Mouse (Mus musculus): ENCODE results near the gene Il27ra.
"Not testable (repeated sequence)": the region's sequence is repeated elsewhere in the genome, so short reads cannot be mapped to it uniquely, and the experiment has no call there.

The Il27ra gene

DNA sequence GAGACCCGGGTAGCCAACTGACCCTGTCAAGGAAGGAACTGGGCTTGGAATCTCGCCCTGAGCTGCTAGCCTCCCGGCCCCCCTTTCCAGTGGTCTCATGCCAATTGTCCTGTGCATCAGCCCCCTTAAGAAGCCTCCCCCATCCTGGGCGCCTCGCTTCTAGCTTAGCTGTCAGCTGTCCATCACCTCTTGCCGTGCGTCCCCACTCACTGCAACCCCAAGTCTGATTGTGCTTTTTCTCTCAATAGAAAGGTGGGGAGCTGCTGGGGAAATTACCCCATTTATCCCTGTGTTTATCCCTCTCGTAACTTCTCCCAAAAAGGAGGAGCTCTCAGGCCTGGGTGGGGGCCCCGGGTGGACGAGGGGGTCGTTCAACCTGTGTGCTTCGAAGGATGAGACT is 46.4 kb downstream of the Il27ra start:
- DNase-seq, result no peak

- DNase-seq, result no peak
Measured at GRCm38 (mm10) chr8:83994030-83994429, 48.4 kb downstream of the Il27ra start.

DNA sequence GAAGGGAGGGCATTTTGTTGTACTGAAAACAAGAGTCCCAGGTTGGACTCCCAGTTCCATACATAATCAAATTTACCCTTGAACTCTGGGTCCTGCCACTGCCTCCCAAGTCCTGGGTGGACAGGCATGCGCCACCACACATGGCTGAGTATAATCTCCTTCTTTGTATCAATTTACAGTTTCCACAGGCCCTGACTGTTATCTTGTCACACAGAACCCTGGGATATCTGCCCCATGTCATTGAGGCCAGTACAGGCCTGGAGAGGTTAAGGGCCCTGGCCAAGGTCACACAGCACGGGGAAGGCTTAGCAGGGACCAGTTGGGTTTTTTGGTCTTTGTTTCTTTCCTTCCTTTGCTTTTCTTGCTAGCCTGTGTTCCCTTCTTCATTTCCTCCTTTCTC is 49.9 kb downstream of the Il27ra start:
- no peak for DNase-seq

DNA sequence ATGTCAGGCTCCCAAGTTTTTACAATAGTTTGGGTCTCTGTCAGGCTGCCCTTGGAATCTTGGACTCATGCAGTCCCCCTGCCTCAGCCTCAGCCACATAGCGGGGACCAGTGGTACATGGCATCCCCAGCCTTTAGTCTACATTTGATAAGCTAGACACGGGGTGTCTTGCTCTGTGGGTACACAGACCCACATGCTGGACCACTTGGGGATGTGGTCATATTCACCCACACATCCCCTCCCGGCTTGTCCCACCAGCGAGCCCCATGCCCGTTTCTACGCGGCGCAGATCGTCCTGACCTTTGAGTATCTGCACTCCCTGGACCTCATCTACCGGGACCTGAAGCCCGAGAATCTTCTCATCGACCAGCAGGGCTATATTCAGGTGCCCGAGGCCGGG is 52.2 kb downstream of the Il27ra start:
- DNase-seq, result no peak

GRCm38 (mm10) chr8:83989243-83989642 is 53.1 kb downstream of the Il27ra start:
- DNase-seq, result no peak

- not testable (repeated sequence) for DNase-seq
Measured at GRCm38 (mm10) chr8:83983222-83983621, 59.2 kb downstream of the Il27ra start.

DNA sequence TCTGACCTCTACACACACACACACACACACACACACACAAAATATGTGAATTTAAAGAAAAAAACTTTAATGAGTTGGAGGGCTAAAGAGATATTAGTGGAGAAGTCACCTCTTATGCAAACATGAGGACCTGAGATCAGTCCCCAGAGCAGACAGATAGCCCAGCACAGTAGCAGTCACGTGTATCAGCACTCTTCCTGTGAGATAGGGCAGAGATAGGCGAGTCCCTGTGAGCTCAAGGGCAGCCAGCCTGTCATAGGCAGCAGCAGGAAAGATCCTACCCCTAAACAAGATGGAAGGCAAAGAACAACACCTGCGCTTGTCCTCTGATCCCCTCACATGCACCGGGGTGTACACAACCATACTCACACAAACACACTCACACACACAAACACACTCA is 59.9 kb downstream of the Il27ra start:
- no peak for DNase-seq

- no peak for DNase-seq
Measured at GRCm38 (mm10) chr8:83981533-83981932, 60.9 kb downstream of the Il27ra start.

DNA sequence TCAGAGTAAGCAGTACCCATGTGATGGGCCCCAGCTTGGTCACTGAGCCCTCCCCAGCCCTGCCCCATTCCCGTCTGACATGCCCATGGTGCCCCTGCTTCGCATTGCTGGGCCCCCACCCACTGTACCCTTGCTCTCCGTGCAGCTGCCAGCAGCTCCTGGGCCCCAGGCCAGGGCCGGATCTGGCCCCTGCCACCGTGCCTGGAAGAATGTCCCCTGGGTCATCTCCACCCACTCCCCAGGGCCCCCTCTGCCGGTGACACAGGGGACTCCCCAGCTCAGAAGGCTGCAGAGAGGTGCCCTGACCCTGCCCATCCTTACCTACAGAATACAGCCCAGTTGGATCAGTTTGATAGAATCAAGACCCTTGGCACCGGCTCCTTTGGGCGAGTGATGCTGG is 61.5 kb downstream of the Il27ra start:
- DNase-seq, result no peak
